Mouse (Mus musculus) testis, adult 2 months (tissue): ENCODE data around the gene Mettl9. TPM values are rescaled to one million over a fixed set of nuclear protein-coding genes. Genes with fewer than 3 reads are reported as not detected.

Source experiments
- H3K27ac ChIP-seq: fragments of 200-500 bp; 2 replicates; pipeline ENCODE4 v1.5.1; 2012; ENCODE audit warnings: low read depth, low read length; ENCODE audit not compliant: control insufficient read depth, insufficient read depth
- H3K27me3 ChIP-seq: fragments of 200-500 bp; 2 replicates; pipeline ENCODE4 v1.6.1; 2012; ENCODE audit warnings: mild to moderate bottlenecking, low read length, moderate library complexity; ENCODE audit not compliant: control insufficient read depth, insufficient read depth
- H3K36me3 ChIP-seq: fragments of 200-500 bp; 2 replicates; pipeline ENCODE4 v1.6.1; 2012; ENCODE audit warnings: mild to moderate bottlenecking, low read length; ENCODE audit not compliant: control insufficient read depth, insufficient read depth
- H3K4me1 ChIP-seq: fragments of 200-500 bp; 2 replicates; pipeline ENCODE4 v1.6.1; 2012; ENCODE audit warnings: low read length; ENCODE audit not compliant: control insufficient read depth, insufficient read depth
- H3K4me3 ChIP-seq: fragments of 200-500 bp; 2 replicates; pipeline ENCODE4 v1.5.1; 2012; ENCODE audit warnings: low read depth, mild to moderate bottlenecking, low read length, moderate library complexity, mixed read lengths; ENCODE audit not compliant: control insufficient read depth
- CTCF ChIP-seq: fragments of 200-500 bp; IDR thresholded peaks from 2 replicates; pipeline ENCODE4 v1.5.1; 2012; ENCODE audit warnings: low read depth, mild to moderate bottlenecking, inconsistent platforms, low read length, moderate library complexity; ENCODE audit not compliant: control insufficient read depth, insufficient read depth, insufficient replicate concordance
- POLR2A ChIP-seq: fragments of 200-500 bp; IDR thresholded peaks from 2 replicates; pipeline ENCODE4 v1.6.1; 2012; ENCODE audit warnings: low read depth, mild to moderate bottlenecking, inconsistent platforms, low read length, moderate library complexity; ENCODE audit not compliant: control insufficient read depth
- polyA plus RNA-seq: library from polyadenylated mRNA; depleted of rRNA; stranded (reverse); fragments of >200 nt; gene quantifications from 2 replicates; pipeline ENCODE4 v1.2.3, GENCODE M21; 2012

Mettl9 gene
- polyA plus RNA-seq, 1 experiment = 9.8 TPM

DNA sequence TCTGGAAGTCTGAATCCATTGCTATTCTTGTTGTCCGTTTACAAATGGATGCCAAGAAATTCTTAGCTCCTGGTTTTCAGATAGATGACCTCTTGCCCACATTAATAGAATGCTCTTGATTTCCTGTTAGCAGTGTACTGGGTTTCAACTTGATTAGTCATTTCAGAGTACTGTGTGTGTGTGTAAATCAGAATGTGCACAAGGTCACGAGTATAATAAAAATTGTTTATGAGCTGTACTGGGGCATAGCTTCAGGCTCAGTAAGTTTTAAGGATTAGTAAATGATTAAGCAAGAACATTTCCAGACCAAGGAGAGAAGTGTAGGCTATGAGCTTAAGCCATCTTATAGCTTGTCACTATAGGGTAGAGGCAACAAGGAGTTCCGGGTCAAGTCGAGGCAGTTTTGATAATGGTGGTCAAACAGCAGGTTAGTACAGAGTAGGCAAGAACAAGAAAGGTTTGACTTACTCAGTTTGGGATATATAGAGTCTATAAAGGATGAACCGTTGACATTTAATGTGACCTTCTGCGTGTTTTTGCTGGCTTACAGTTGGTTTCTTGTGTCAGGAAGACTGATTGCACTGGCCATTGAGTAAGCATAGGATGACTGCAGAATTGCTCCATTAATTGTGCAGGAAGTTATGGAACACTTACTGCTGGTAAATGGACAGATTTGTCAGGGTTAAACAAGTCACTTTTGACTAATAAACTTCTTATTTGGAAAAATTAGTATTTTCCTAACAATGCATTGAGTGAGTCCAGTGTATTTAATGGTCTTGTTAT, 11.6 kb downstream of the Mettl9 start:
- Histone ChIP-seq H3K4me3 (no peak overlapping the region), H3K4me1 (no peaks in the 10 kb centered on the region), H3K27me3 (no peaks in the 10 kb centered on the region), H3K27ac (no peak overlapping the region), H3K36me3 (peaks cover 2% of the 10 kb centered on the region)
- TF ChIP-seq POLR2A = no peak
- TF ChIP-seq CTCF = no peak

DNA sequence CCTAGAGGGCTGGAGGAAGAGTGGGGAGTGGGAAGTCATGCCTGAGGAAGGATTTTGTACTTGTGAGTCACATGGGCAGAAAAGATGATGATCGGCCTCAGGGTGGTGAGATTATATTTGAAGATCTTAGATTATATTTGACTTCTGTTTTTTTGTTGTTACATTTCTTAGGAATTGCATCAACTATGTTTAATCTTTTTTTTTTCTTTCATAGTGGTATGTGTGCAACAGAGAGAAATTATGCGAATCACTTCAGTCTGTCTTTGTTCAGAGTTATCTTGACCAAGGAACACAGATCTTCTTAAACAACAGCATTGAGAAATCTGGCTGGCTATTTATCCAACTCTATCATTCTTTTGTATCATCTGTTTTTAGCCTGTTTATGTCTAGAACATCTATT, 13.4 kb downstream of the Mettl9 start:
- no peaks in the 10 kb centered on the region for H3K27me3 ChIP-seq
- H3K4me3 ChIP-seq = no peak overlapping the region
- H3K27ac ChIP-seq = no peak overlapping the region
- peaks cover 2% of the 10 kb centered on the region for H3K36me3 ChIP-seq
- TF ChIP-seq CTCF (no peak), POLR2A (no peak)
- H3K4me1 ChIP-seq = no peaks in the 10 kb centered on the region

DNA sequence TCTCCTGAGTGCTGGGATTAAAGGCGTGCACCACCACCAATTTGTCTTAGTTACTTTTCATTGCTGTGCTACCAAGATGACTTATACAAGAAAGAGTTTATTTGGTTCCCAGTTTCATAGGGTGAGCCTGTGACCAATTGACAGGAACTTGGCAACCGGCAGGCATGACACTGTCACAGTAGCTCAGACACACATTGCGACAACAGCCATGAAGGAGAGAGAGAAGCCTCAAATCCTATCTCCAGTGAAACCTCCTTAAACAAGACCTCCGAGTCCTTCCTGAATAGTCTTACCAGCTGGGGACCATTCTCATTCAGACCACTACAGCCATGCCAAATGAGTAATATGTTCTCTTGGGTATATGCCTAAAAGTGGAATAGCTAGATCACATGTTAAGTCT, 18.8 kb downstream of the Mettl9 start:
- Histone ChIP-seq H3K4me3 (no peak overlapping the region), H3K4me1 (no peaks in the 10 kb centered on the region), H3K27ac (no peak overlapping the region), H3K36me3 (peaks cover 2% of the 10 kb centered on the region), H3K27me3 (no peaks in the 10 kb centered on the region)
- TF ChIP-seq POLR2A = no peak
- TF ChIP-seq CTCF = no peak

DNA sequence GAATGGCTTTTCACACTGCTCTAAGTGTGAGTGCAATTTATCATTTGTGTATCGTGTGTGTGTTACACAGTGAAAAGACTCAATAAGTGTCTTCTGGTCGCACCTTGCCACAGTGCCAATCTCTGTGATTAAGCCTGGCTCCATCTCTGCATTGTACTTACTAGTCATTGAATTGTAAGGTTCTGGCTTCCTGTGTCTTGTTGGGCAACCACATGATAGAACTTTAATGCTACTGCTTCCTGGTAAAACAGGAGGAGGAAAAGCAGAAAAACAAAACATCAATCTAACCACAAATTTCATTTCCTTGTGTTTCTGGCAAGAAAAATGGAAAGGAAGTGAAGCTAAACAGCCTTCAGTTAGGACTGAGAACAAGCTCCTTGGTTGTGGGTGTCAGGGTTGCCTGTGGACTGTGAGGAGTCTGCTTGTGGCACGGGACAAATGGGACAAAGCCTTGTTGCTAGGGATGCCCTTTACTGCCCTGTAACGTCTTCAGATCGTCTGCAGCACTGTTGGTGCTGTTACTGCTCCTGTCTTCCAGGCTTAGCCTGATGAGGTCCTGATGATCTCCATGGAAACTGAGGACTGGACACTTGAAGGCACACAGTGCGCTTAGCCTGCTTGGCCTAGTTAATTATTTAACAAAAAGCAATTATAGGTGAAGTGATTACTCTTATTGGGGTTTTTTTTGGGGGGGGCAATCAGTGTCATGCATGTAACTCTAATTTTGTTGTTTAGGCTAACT, 25.4 kb downstream of the Mettl9 start:
- no peak overlapping the region for H3K27ac ChIP-seq
- H3K4me1 ChIP-seq = no peaks in the 10 kb centered on the region
- no peak overlapping the region for H3K4me3 ChIP-seq
- H3K27me3 ChIP-seq = no peaks in the 10 kb centered on the region
- no peak for TF ChIP-seq CTCF
- no peak for TF ChIP-seq POLR2A
- no peaks in the 10 kb centered on the region; the same call in 1 of the 2 replicates for H3K36me3 ChIP-seq

DNA sequence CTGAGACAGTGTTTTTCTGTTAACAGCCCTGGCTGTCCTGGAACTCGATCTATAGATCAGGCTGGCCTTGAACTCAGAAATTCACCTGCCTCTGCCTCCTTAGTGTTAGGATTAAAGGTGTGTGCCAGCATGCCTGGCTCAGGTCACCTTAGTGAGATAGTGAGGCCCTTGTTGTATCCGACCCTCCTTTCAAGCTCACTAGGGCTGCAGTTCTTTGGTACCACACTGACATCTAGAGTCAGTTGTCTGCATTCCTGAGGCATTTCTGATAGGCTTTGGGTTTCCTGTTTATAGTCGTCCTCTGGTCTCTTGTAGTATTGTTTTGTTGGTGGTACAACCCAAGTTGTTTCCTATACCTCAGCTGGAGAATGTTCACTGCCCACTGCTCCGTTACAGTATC, 30.1 kb downstream of the Mettl9 start:
- no peaks in the 10 kb centered on the region for H3K27me3 ChIP-seq
- no peaks in the 10 kb centered on the region for H3K4me1 ChIP-seq
- H3K36me3 ChIP-seq = no peaks in the 10 kb centered on the region
- no peak overlapping the region for H3K27ac ChIP-seq
- TF ChIP-seq POLR2A = no peak
- TF ChIP-seq CTCF = no peak
- no peak overlapping the region for H3K4me3 ChIP-seq

DNA sequence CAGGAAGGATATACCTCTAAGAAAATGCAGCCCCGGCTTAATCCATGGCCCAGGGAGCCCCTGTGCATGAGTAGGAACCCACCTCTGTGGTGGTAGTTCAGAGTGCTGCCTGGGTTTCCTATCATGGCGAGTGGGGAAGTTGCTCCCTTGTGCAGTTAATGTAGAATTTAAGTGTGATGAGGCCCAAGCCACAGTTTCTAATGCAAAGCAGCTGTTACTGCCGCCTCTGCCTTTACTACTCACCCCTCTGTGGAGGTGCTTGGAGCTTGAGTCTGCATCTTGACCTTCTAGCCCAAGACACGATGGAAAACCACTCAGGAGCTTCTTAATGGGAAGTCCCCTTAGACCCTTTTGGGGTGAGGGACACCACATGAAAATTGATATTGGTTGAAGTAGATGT, 37.0 kb downstream of the Mettl9 start:
- Histone ChIP-seq H3K27me3 (no peaks in the 10 kb centered on the region), H3K27ac (no peak overlapping the region), H3K4me1 (no peaks in the 10 kb centered on the region), H3K4me3 (no peak overlapping the region), H3K36me3 (no peaks in the 10 kb centered on the region)
- TF ChIP-seq POLR2A (no peak), CTCF (no peak)

DNA sequence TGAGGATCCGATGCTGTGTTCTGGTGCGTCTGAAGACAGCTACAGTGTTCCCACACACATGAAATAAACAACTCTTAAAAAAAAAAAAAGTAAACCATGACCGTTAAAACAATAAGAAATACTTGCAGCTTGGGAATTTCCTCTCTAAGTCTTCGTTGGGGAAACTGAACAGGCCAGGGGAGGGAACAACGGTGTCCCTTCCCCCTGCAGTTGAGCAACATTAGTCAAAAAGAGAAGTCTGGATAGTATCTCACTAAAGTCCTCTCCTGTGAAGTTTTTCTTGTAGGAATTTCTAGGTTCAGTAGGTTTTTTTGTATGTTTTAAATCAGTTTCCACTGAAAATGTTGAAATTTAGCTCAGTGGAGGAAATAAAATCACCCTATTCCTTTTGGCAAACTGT, 38.3 kb downstream of the Mettl9 start:
- H3K27me3 ChIP-seq = no peaks in the 10 kb centered on the region
- H3K36me3 ChIP-seq = no peaks in the 10 kb centered on the region
- no peaks in the 10 kb centered on the region for H3K4me1 ChIP-seq
- H3K4me3 ChIP-seq = no peak overlapping the region
- H3K27ac ChIP-seq = no peak overlapping the region
- TF ChIP-seq POLR2A = no peak
- TF ChIP-seq CTCF = no peak
